Mouse (Mus musculus) macrophage (primary cell): ENCODE data around the gene Ppp1r12a. TPM values are rescaled to one million over a fixed set of nuclear protein-coding genes. Genes with fewer than 3 reads are reported as not detected.

Experiments
- H3K27ac ChIP-seq: fragments of 350-480 bp; formaldehyde crosslinking; 2 replicates; pipeline ENCODE4 v1.9.0; 2021
- H3K36me3 ChIP-seq: fragments of 350-480 bp; formaldehyde crosslinking; 2 replicates; pipeline ENCODE4 v1.9.0; 2021; ENCODE audit errors: inconsistent target
- H3K4me3 ChIP-seq: fragments of 350-480 bp; formaldehyde crosslinking; 2 replicates; pipeline ENCODE4 v1.9.0; 2021; ENCODE audit errors: inconsistent target
- H3K79me2 ChIP-seq: fragments of 350-480 bp; formaldehyde crosslinking; 2 replicates; pipeline ENCODE4 v1.9.0; 2021; ENCODE audit errors: inconsistent target
- WGBS: methylation state at CpG from one replicate; pipeline ENCODE4 v1.1.7; 2026; ENCODE audit warnings: inconsistent platforms; ENCODE audit not compliant: missing documents; 5-methylcytosine and 5-hydroxymethylcytosine counted together
- polyA plus RNA-seq: library from polyadenylated mRNA; stranded (reverse); fragments of 250-400 nt; gene quantifications from 3 replicates; pipeline ENCODE4 v1.2.4, GENCODE M21; 2018; ENCODE audit warnings: inconsistent platforms
- total RNA-seq, 78 experiments: library from RNA; depleted of rRNA; stranded (reverse); fragments of 250-400 nt; gene quantifications; 1 replicate in 9 of 78; 2 replicates in 24 of 78; 3 replicates in 43 of 78; 4 replicates in 2 of 78; pipeline ENCODE4 v1.2.4; 2018; ENCODE audit warnings: inconsistent platforms in 56 of 78

Ppp1r12a gene
- total RNA-seq (2018; cell fraction: chromatin; rRNA removed), result 100 to 1,000 TPM; 199 to 458 (median 351) TPM
- 100 to 1,000 TPM in 21 of 26 experiments, 10 to 100 TPM in 5; 84.3 to 119 (median 104) TPM for total RNA-seq (2018; cell fraction: cytosol; rRNA removed)
- total RNA-seq (2018; cell fraction: nucleus; rRNA removed), result 100 to 1,000 TPM; 148 to 319 (median 217) TPM
- 62.6 to 123 TPM (median 70.0 TPM) in 3 replicates for polyA plus RNA-seq

- Histone ChIP-seq H3K4me3 (peak within 1 kb of the TSS; percentile 95), H3K79me2 (peaks cover 40% of the 10 kb centered on the region), H3K27ac (peak within 1 kb of the TSS; percentile 82), H3K36me3 (no peaks in the 10 kb centered on the region)
- WGBS, result under 1% methylated on average over 74 of the region's 89 CpGs
Observed at GRCm38 (mm10) chr10:108161261-108162256, at the start of gene Ppp1r12a. Gene Ppp1r12a (plus strand): TSS chr10:108162193.

DNA sequence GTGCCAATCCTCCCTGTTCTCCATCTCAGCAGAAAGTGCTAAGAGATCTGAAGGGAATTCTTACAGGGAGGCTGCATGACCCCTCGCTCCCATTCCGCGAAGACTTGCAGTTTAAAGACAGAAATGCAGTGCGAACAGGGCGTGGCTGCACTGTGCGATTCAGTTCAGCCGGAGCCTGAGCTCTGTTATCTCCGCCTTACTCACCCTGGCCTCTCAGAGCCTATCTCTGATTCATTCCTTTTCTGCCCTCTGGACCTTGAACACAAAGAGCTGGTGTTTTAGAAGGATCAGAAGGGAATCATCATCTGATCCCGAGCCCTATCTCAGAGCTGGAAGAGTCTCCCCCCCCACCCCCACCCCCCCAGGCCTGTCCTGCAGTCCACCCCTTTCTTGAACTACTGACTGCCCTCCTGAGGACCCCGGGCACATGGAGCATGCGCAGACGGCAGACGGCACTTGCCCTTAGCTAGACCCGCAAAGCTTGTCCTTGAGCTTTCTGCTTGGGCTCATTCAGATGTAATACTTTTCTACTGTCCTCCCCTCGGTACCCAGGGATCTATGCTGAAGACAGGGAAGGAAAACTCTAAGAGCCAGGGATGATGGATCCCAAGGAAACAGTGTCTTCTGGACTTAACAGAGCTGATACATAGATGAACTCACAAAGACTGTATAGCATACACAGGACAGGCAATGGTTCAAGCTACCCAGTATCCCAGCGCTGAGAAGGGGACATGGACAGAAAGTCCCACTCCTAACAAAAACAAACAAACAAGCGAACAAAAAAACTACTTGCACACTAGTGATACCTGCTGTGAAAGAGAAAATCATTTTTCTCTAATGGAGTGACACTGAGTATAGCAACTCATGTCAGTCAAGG lies 48.4 kb upstream of the Ppp1r12a start:
- no peaks in the 10 kb centered on the region for H3K79me2 ChIP-seq
- H3K27ac ChIP-seq, result no peak overlapping the region
- H3K36me3 ChIP-seq, result no peaks in the 10 kb centered on the region
- 79% methylated on average over 17 of the region's 17 CpGs for WGBS
- H3K4me3 ChIP-seq, result no peak overlapping the region

GRCm38 (mm10) chr10:108118200-108119163 lies 43.5 kb upstream of the Ppp1r12a start:
- no peak overlapping the region for H3K27ac ChIP-seq
- WGBS, result 50% methylated on average over 13 of the region's 13 CpGs
- no peaks in the 10 kb centered on the region for H3K36me3 ChIP-seq
- no peak overlapping the region for H3K4me3 ChIP-seq
- no peaks in the 10 kb centered on the region for H3K79me2 ChIP-seq

- WGBS, result 78% methylated on average over 1 of the region's 1 CpGs
- Histone ChIP-seq H3K36me3 (no peaks in the 10 kb centered on the region), H3K79me2 (no peaks in the 10 kb centered on the region), H3K4me3 (no peak overlapping the region), H3K27ac (no peak overlapping the region)
Observed at GRCm38 (mm10) chr10:108119416-108119815, 42.6 kb upstream of the Ppp1r12a start.

GRCm38 (mm10) chr10:108124934-108125599 lies 36.9 kb upstream of the Ppp1r12a start:
- WGBS, result 90% methylated on average over 3 of the region's 3 CpGs
- Histone ChIP-seq H3K79me2 (no peaks in the 10 kb centered on the region), H3K27ac (no peak overlapping the region), H3K4me3 (no peak overlapping the region), H3K36me3 (no peaks in the 10 kb centered on the region)

DNA sequence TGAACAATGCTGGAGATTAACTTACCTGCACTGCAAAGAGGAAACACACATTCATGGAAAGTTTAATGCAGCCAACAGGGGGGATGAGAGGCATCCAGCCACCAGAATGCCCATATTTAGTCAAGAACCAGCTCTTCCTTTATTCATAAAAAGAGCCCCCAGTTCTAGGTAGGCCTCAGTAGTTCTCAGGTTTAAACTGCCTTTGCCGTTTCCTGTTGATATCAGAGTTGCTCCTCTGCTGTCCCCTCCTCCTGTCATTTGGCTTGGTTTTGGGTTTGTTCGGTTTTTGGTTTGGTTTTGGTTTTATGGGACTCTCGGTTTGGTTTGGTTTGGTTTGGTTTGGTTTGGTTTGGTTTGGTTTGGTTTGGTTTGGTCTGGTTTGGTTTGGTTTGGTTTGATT lies 32.8 kb upstream of the Ppp1r12a start:
- no peaks in the 10 kb centered on the region for H3K36me3 ChIP-seq
- WGBS, result 92% methylated on average over 3 of the region's 3 CpGs
- no peak overlapping the region for H3K27ac ChIP-seq
- H3K79me2 ChIP-seq, result no peaks in the 10 kb centered on the region
- H3K4me3 ChIP-seq, result no peak overlapping the region

- H3K4me3 ChIP-seq, result no peak overlapping the region
- no peaks in the 10 kb centered on the region for H3K36me3 ChIP-seq
- no peaks in the 10 kb centered on the region for H3K79me2 ChIP-seq
- 80% methylated on average over 5 of the region's 6 CpGs for WGBS
- no peak overlapping the region for H3K27ac ChIP-seq
Observed at GRCm38 (mm10) chr10:108131858-108132257, 30.1 kb upstream of the Ppp1r12a start.

- Histone ChIP-seq H3K27ac (no peak overlapping the region), H3K36me3 (no peaks in the 10 kb centered on the region), H3K79me2 (no peaks in the 10 kb centered on the region), H3K4me3 (no peak overlapping the region)
- WGBS, result 96% methylated on average over 6 of the region's 6 CpGs
Observed at GRCm38 (mm10) chr10:108133253-108133652, 28.7 kb upstream of the Ppp1r12a start.

- Histone ChIP-seq H3K27ac (no peak overlapping the region), H3K36me3 (no peaks in the 10 kb centered on the region), H3K79me2 (no peaks in the 10 kb centered on the region), H3K4me3 (no peak overlapping the region)
- WGBS, result 93% methylated on average over 5 of the region's 5 CpGs
Observed at GRCm38 (mm10) chr10:108133745-108134144, 28.2 kb upstream of the Ppp1r12a start.

- no peaks in the 10 kb centered on the region for H3K79me2 ChIP-seq
- H3K36me3 ChIP-seq, result no peaks in the 10 kb centered on the region
- H3K4me3 ChIP-seq, result no peak overlapping the region
- no peak overlapping the region for H3K27ac ChIP-seq
- WGBS, result 92% methylated on average over 5 of the region's 5 CpGs
Observed at GRCm38 (mm10) chr10:108138347-108138746, 23.6 kb upstream of the Ppp1r12a start.

DNA sequence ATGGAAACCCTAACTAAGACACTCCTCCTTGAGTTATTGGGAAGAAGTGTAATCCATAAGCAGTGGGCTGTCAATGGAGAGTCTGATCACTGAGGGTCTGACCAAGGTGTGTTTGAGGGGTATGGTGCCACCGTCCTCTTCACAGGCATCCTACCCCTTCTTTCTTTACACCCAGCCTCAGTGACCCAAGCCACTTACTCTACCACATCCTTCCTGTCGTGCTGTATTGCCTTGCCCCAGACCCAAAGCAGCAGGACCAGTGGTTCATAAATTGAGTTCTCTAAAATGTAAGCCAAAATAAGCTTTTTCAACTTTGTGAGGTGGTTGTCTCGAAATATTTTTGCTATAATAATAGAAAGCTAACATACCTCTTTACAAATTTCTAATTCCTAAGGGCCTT lies 22.2 kb upstream of the Ppp1r12a start:
- Histone ChIP-seq H3K27ac (no peak overlapping the region), H3K79me2 (no peaks in the 10 kb centered on the region), H3K4me3 (no peak overlapping the region), H3K36me3 (no peaks in the 10 kb centered on the region)
- 15% methylated on average over 3 of the region's 3 CpGs for WGBS

- Histone ChIP-seq H3K36me3 (no peaks in the 10 kb centered on the region), H3K27ac (no peak overlapping the region), H3K4me3 (no peak overlapping the region), H3K79me2 (no peaks in the 10 kb centered on the region)
- 31% methylated on average over 3 of the region's 3 CpGs for WGBS
Observed at GRCm38 (mm10) chr10:108140742-108141141, 21.3 kb upstream of the Ppp1r12a start.

GRCm38 (mm10) chr10:108143991-108144525 lies 17.9 kb upstream of the Ppp1r12a start:
- Histone ChIP-seq H3K4me3 (no peak overlapping the region), H3K79me2 (no peaks in the 10 kb centered on the region), H3K36me3 (no peaks in the 10 kb centered on the region), H3K27ac (no peak overlapping the region)
- 84% methylated on average over 4 of the region's 4 CpGs for WGBS
